Mouse (Mus musculus): ENCODE measurements around the gene Chst1. TPM values are rescaled to one million over a fixed set of nuclear protein-coding genes. Genes with fewer than 3 reads are reported as not detected.

The Chst1 gene
- polyA plus RNA-seq (2015; fragmentation: Nextera tagmentation; extraction: Ambion mirVana): 6.5 and 7.5 TPM in 2 replicates

DNA sequence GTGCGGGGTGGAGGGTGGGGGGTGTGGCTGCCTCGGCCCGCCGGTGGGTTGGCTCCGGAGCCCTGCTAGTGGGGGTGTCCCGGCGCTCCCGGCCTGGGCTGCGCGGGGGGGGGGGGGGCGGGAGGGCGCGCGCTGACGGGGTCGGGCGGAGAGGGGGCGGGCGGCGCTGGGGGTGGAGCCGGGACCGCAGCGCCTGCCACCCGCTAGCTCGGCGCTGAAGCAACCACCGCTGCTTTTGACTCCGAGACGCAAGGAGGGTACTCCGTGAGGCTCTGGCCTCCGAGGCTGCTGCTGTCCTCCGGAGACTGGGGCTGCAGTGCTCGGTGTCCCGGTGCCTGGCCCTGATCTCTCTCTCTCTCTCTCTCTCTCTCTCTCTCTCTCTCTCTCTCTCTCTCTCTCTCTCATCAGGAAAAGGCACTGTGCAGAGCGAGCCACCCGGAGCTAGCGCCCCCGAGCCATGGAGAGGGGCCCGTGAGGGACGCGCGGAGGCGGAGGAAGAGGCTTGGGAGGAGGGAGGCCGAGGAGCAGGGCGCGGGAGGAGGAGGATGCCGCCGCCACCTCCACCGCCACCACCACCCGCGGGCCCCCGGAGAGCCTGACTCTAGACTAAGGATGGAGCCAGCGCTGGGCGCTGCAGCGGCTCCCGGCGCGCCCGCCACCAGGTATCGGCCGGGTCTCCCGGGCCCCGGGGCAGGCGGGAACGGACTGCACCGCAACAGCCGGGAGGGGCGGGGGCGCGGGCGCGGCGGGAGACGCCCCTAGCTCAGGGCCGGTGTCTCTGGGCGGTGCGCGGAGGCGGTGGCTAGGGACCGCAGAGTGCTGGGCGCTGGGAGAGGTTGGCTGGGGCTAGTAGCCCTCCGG is at the start of gene Chst1:
TSS of gene Chst1 (plus strand) at position 221 of the 861 bp plus-strand sequence.

Small RNA genes lying within 50 kb of the gene (microRNA-seq; reads per million reads assigned to microRNA genes)
- gene Mir7221 (ENCODE audit: borderline replicate concordance, insufficient number of aligned reads): not detected
- gene Mir7222 (ENCODE audit: borderline replicate concordance, insufficient number of aligned reads): not detected

Other genes starting within 250 kb of the Chst1 start
- gene Pex16, start 225.0 kb upstream of the Chst1 start, polyA plus RNA-seq (2015; fragmentation: Nextera tagmentation; extraction: Ambion mirVana): 64.3 and 172 TPM in 2 replicates
- gene Large2, start 224.8 kb upstream of the Chst1 start, polyA plus RNA-seq (2015; fragmentation: Nextera tagmentation; extraction: Ambion mirVana): 1.3 and 3.8 TPM in 2 replicates
- 2.0 and 5.7 TPM in 2 replicates for gene 1700029I15Rik, start 217.2 kb upstream of the Chst1 start, polyA plus RNA-seq (2015; fragmentation: Nextera tagmentation; extraction: Ambion mirVana)
- 31.9 and 42.0 TPM in 2 replicates for gene Mapk8ip1, start 198.4 kb upstream of the Chst1 start, polyA plus RNA-seq (2015; fragmentation: Nextera tagmentation; extraction: Ambion mirVana)
- gene Cry2, start 165.7 kb upstream of the Chst1 start, polyA plus RNA-seq (2015; fragmentation: Nextera tagmentation; extraction: Ambion mirVana): 18.2 and 29.1 TPM in 2 replicates
- gene Slc35c1, start 139.2 kb upstream of the Chst1 start, polyA plus RNA-seq (2015; fragmentation: Nextera tagmentation; extraction: Ambion mirVana): 9.4 and 14.0 TPM in 2 replicates